Mouse (Mus musculus) lung, postnatal 4 days (tissue): ENCODE measurements at regions not wholly inside any gene's neighbourhood (a gene's known extent, or its start where the extent isn't known, plus 50 kb on each side); places are given as distances from the start of the nearest gene placed in this dataset.

Source experiments
- DNase-seq, 2 experiments: peaks; one replicate each; pipeline ENCODE4 v3.0.0; 2021

DNA sequence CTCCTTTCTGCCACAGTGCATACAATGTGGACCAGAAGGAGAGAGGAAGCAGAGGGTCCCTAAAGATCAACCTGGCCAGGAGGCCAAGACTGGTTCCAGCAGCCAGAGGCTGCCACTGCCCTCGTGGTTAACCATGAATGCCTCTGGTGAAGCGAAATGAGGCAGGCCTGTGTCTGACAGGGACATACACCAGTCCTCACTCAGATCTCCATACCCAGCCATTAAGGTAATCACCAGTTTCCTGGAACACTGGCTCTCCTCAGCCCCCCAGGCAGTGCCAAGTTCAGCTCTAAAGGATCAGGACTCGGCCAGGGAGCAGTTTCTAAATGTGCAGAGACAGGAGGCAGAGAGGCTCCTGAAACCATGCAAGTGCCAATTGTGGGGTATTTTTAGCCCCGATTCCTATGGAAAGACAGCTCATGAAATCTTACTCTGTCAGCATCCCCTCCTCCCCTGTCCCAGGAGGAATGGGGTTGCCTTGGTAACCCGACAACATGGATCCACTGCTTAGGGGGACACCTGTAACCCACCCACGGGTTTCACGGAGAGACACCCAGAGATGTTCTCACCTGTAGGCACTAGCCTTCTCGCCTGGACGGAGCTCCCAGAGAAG, 103.6 kb downstream of the Ier5 start:
- no peak for DNase-seq

DNA sequence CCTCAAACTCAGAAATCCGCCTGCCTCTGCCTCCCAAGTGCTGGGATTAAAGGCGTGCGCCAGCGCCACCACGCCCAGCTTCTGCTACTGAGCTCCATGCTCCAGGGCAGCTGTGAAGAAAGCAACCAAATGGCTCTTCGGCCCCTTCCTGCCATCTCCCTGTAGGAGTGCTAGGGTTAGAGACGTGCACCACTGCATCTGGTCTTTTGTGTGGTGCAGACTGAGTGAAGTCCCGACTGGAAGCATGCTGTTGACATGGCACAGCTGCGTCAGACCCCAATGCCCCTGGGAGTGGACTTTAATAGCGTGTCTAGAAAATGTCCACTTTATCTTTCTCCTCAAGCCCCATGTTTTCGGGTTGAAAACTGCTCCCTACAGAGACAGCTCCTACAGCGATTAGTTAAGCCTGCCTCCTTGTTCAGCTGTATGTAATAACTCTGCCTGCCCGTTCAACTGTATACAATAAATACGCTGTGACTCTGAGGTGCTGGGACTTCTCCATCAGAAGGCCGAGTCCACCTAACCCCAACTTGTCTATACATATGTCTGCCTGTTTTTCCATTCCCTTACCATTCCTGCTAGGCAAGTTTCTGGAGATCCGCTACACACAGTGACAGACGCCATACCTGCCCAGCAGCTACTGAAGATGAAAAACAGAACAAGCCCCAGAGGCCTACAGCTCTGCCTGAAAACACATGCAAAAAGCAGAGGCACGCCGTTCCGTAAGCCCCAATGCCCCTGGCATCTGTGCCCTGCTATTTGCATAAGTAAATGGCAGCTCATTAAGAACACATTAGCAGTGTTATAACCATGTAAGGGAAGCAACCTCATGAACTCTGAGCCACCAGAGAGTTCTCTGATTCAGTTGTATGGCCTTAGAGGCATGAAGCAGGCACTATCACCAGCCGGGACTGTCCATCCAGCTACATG, 105.2 kb downstream of the Ier5 start:
- no peak for DNase-seq

DNA sequence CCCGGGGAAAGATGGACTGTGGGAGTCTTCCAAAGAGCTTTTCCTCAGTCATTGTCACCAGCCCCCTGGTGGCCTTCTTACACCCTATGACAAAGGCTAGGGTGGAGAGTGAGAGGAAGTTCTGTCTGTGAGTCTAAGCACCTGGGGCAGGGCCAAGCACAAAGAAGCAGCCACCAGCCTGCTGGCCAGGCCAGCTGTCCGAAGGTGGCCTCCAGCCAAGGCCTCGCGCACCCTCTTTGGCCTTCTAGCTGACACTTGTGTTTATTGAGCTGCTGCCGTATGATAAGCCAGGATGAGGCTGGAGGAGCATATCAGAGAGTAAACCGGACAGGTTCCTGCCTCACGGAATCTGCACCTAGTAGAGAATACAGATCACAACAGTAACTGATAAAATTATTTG, 99.0 kb upstream of the Cacna1e start:
- DNase-seq, result peak; percentile 20 to 61

DNA sequence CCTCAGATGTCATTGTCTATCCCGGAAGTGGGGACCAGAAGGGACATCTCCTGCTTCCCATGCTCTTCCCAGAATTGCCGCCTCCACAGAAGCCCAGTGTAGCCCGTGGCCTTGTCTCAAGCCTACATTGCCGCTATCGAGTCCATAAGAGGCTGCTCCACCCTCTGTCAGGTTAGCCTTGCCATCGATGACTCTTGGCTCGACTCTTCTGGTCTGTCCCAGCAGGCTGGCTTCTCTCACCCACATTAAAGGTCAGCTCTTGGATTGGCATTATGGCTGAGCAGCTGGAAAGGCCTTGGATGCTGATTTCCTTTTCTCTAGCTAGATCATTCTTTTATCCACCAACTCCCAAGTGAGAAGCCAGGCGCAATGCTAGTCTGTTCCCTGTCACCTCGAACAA, 98.5 kb upstream of the Cacna1e start:
- DNase-seq, result no peak

DNA sequence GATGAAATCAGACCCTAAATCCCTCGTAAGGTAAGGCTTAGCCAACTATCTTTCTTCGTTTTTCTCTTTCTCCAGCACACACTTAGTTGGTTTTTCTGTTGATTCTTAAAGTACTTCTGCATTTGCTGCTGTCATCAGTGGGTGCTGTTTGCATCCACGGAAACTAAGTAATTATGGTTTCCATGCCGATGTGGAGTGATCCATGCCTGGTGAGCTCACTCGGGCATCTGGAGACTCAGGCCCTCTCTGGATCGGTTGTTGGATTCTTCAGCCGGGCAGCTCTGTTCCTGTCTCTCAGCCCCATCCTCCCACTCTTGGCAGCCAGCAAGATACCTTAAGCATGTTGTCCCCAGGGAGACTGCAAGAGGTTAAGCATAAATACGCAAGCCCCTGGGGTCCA, 97.4 kb upstream of the Cacna1e start:
- DNase-seq, result no peak

DNA sequence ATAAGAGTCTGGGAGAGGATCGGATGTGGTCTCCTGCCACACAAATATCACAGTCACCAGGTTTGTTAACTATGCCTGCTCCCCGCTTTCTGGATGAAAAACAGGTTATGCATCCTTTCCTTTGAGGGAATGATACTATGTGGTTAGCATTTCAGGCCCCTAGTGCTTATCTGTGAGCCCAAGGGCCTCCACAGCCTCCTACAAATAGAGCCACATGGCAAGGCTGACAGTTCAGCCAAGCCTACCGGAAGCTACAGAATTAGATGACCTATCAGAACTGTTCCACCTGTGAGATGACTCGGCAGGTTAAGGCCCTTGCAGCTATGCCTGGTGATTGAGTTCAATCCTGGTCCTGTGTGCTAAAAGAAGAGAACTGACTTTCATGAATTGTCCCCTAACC, 91.4 kb upstream of the Cacna1e start:
- no peak for DNase-seq

DNA sequence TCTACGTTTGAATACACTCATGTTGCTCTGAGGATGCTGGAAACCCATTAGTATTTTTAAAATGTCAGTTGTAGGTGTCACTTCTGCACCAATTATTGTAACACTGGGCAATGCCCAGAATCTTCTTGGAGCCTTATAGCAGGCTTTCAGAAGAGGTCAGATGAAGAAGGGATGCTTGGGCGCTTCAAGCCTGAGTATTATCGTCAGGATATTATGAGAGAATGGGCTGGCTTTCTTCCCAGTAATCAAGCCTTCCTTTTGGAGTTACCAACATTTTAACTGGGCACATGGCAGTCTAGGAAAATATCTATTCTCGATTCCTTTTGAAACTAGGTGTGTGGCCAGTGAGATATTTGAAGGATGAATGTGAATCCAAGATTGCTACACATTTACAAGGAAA, 77.0 kb upstream of the Cacna1e start:
- no peak for DNase-seq

DNA sequence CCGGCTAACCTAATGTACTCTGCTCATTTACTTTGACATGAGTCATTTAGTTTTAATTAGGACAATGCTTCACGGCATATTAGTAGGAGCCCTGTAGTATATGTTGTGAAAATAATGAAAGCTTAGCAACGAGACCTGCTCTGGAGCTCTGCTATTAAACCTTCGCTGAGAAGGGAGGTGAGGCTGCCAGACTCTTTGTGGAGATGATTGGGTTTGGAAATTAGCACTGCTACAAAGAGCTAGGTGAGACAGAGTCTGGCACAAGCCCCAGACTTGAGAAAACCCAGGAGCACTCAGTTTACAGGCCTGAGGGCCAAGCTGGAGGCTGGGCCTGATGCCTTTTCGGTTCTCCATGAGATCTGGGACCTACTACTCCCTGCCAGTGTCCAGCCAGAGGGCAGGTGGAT, 72.3 kb upstream of the Cacna1e start:
- DNase-seq, result no peak

DNA sequence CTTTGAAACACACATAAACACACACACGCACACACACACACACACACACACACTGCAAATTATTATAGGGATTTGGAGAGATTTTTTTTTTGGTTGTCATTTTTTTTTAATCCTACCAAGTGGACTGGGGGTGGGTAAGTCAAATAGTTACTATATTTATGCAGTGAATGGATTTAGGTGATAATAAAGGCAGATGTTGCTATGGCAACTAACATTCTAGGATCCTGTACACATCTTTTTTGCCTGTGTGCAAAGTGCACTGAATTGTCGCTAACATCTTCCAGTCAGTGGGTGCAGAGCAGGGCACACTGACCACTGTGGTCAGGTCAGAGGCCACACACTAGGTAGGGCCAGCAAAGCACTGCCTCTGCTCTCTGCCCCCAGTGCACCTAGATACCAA, 68.4 kb upstream of the Cacna1e start:
- no peak for DNase-seq
